Mouse (Mus musculus) erythroblast, embryonic 14.5 days (primary cell): ENCODE measurements at regions not wholly inside any gene's neighbourhood (a gene's known extent, or its start where the extent isn't known, plus 50 kb on each side); places are given as distances from the start of the nearest gene placed in this dataset.

ENCODE experiments used
- GATA1 ChIP-seq: IDR thresholded peaks from 2 replicates; pipeline ENCODE4 v1.6.1; 2012; ENCODE audit warnings: low read length, inconsistent platforms, mixed read lengths
- TAL1 ChIP-seq: IDR thresholded peaks from 3 replicates; pipeline ENCODE4 v1.6.1; 2012; ENCODE audit warnings: low read length, inconsistent platforms, mixed read lengths

DNA sequence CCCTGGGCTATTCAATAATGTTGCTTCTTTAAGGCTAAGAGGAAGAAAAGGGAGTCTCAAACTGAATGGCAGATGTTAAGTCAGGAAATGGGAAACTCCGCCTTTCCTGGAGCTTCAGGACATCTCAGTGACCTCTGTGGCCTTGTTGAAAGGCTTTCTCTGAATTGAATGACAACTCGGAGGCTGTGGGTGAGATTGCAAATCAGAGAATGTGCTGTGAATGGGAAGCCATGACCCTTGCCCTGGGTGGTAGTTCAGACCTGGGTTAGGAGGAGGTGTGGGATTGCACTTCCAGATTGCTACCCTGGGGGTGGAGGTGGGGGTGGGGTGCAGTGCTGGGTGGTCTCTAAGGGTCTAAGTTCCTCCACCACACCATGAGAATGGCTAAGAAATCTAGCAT is 213.8 kb upstream of the Rbms1 start:
- no peak for TF ChIP-seq TAL1
- TF ChIP-seq GATA1 = no peak
